Mouse (Mus musculus) limb, embryonic 14.5 days (tissue): ENCODE data around the gene Mcl1. TPM values are rescaled to one million over a fixed set of nuclear protein-coding genes. Genes with fewer than 3 reads are reported as not detected.
"Not testable (repeated sequence)": the region's sequence is repeated elsewhere in the genome, so short reads cannot be mapped to it uniquely, and the experiment has no call there.

Source experiments
- ATAC-seq: fragments of 200-750 bp; cut with Nextera tagmentation; 2 replicates; pipeline ENCODE4 v1.8.0; 2017; ENCODE audit warnings: low read depth, moderate number of reproducible peaks, moderate TSS enrichment; ENCODE audit not compliant: low FRiP score
- DNase-seq: peaks from one replicate; pipeline ENCODE4 v3.0.0-alpha.2; 2015; ENCODE audit warnings: low spot score
- H3K27ac ChIP-seq: fragments of 300-500 bp; sonication (generic); replicated peaks from 2 replicates; pipeline ENCODE4 v1.5.1; 2014; ENCODE audit warnings: low read depth, mild to moderate bottlenecking, low read length, moderate library complexity, mixed read lengths
- H3K27me3 ChIP-seq: fragments of 300-500 bp; sonication (generic); 2 replicates; pipeline ENCODE4 v1.6.1; 2014; ENCODE audit warnings: low read length, mixed read lengths; ENCODE audit not compliant: control insufficient read depth, insufficient read depth
- H3K36me3 ChIP-seq: fragments of 300-500 bp; sonication (generic); 2 replicates; pipeline ENCODE4 v1.6.1; 2014; ENCODE audit warnings: mild to moderate bottlenecking, low read length, moderate library complexity, mixed read lengths; ENCODE audit not compliant: control insufficient read depth, insufficient read depth
- H3K4me1 ChIP-seq: fragments of 300-500 bp; sonication (generic); 2 replicates; pipeline ENCODE4 v1.6.1; 2014; ENCODE audit warnings: antibody characterized with exemption, low read length, mixed read lengths; ENCODE audit not compliant: control insufficient read depth, insufficient read depth
- H3K4me2 ChIP-seq: fragments of 300-500 bp; sonication (generic); replicated peaks from 2 replicates; pipeline ENCODE4 v1.6.1; 2014; ENCODE audit warnings: low read depth, mild to moderate bottlenecking, low read length, moderate library complexity; ENCODE audit not compliant: severe bottlenecking
- H3K4me3 ChIP-seq: fragments of 300-500 bp; sonication (generic); replicated peaks from 2 replicates; pipeline ENCODE4 v1.5.1; 2014; ENCODE audit warnings: low read length
- H3K9ac ChIP-seq: fragments of 300-500 bp; sonication (generic); 2 replicates; pipeline ENCODE4 v1.6.1; 2014; ENCODE audit warnings: mild to moderate bottlenecking, low read depth, low read length, moderate library complexity; ENCODE audit not compliant: severe bottlenecking
- H3K9me3 ChIP-seq: fragments of 300-500 bp; sonication (generic); 2 replicates; pipeline ENCODE4 v1.6.1; 2016; ENCODE audit warnings: low read length; ENCODE audit not compliant: control insufficient read depth
- POLR2A ChIP-seq: fragments of 200-500 bp; IDR thresholded peaks from 2 replicates; pipeline ENCODE4 v1.8.0; 2012; ENCODE audit warnings: inconsistent platforms, mild to moderate bottlenecking, moderate library complexity, borderline replicate concordance; ENCODE audit not compliant: insufficient read depth, insufficient read length; ENCODE audit errors: extremely low read depth
- WGBS: fragments of 180-500 bp; shearing (Covaris S2); extraction: QIAGEN DNeasy Blood & Tissue Kit; methylation state at CpG from one replicate; pipeline ENCODE4 v1.1.7; 2014; 5-methylcytosine and 5-hydroxymethylcytosine counted together
- polyA plus RNA-seq, 2 experiments: library from polyadenylated mRNA; depleted of rRNA in 1 of 2; stranded (reverse) in 1 of 2; unstranded in 1 of 2; fragments of >200 nt; fragmentation: Nextera tagmentation in 1 of 2; extraction: Ambion mirVana in 1 of 2; gene quantifications; 2 replicates each; pipeline versions ENCODE4 v1.2.1 to v1.2.3; 2012 to 2014

Gene Mcl1
- polyA plus RNA-seq, 2 experiments = 64.5 to 67.8 TPM

- H3K4me3 ChIP-seq = no peak overlapping the region
- H3K9me3 ChIP-seq = no peaks in the 10 kb centered on the region
- H3K4me2 ChIP-seq = no peak overlapping the region
- H3K27me3 ChIP-seq = no peaks in the 10 kb centered on the region
- ATAC-seq (no peak), DNase-seq (no peak)
- H3K27ac ChIP-seq = peak overlapping the region; percentile 68; the same call in 1 of the 2 replicates
- no peak for TF ChIP-seq POLR2A
- H3K36me3 ChIP-seq = no peaks in the 10 kb centered on the region
- H3K9ac ChIP-seq = no peak overlapping the region
- 83% methylated on average over 3 of the region's 3 CpGs for WGBS
- peaks cover 14% of the 10 kb centered on the region; the same call in 1 of the 2 replicates for H3K4me1 ChIP-seq
Observed at GRCm38 (mm10) chr3:95651033-95651373, 7.6 kb upstream of the Mcl1 start.

- ATAC-seq (no peak), DNase-seq (no peak)
- no peaks in the 10 kb centered on the region for H3K27me3 ChIP-seq
- TF ChIP-seq POLR2A = no peak
- H3K9ac ChIP-seq = no peak overlapping the region
- H3K27ac ChIP-seq = no peak overlapping the region
- H3K4me3 ChIP-seq = no peak overlapping the region
- H3K4me2 ChIP-seq = no peak overlapping the region
- H3K4me1 ChIP-seq = peaks cover 14% of the 10 kb centered on the region; the same call in 1 of the 2 replicates
- H3K36me3 ChIP-seq = no peaks in the 10 kb centered on the region
- H3K9me3 ChIP-seq = no peaks in the 10 kb centered on the region
- 86% methylated on average over 16 of the region's 16 CpGs for WGBS
Observed at GRCm38 (mm10) chr3:95651391-95652203, 7.0 kb upstream of the Mcl1 start.

GRCm38 (mm10) chr3:95652204-95652811 is 6.3 kb upstream of the Mcl1 start:
- no peak for TF ChIP-seq POLR2A
- H3K4me2 ChIP-seq = no peak overlapping the region
- no peaks in the 10 kb centered on the region for H3K27me3 ChIP-seq
- H3K27ac ChIP-seq = no peak overlapping the region
- ATAC-seq (no peak), DNase-seq (no peak)
- no peak overlapping the region for H3K4me3 ChIP-seq
- H3K36me3 ChIP-seq = no peaks in the 10 kb centered on the region
- H3K4me1 ChIP-seq = peaks cover 14% of the 10 kb centered on the region; the same call in 1 of the 2 replicates
- no peaks in the 10 kb centered on the region for H3K9me3 ChIP-seq
- no peak overlapping the region for H3K9ac ChIP-seq
- 59% methylated on average over 7 of the region's 7 CpGs for WGBS

- no peak overlapping the region for H3K9ac ChIP-seq
- 18% methylated on average over 6 of the region's 6 CpGs for WGBS
- H3K27ac ChIP-seq = no peak overlapping the region
- TF ChIP-seq POLR2A = no peak
- no peaks in the 10 kb centered on the region for H3K9me3 ChIP-seq
- no peak overlapping the region for H3K4me3 ChIP-seq
- H3K4me1 ChIP-seq = peaks cover 14% of the 10 kb centered on the region; the same call in 1 of the 2 replicates
- no peaks in the 10 kb centered on the region for H3K36me3 ChIP-seq
- DNase-seq (no peak), ATAC-seq (no peak)
- H3K27me3 ChIP-seq = no peaks in the 10 kb centered on the region
- no peak overlapping the region for H3K4me2 ChIP-seq
Observed at GRCm38 (mm10) chr3:95652871-95653270, 5.7 kb upstream of the Mcl1 start.

GRCm38 (mm10) chr3:95653473-95654034 is 5.0 kb upstream of the Mcl1 start:
- H3K4me3 ChIP-seq = no peak overlapping the region
- DNase-seq (peak; percentile 80), ATAC-seq (no peak)
- no peaks in the 10 kb centered on the region for H3K36me3 ChIP-seq
- no peak overlapping the region for H3K4me2 ChIP-seq
- H3K27ac ChIP-seq = 0 out of 2 replicates have a peak overlapping the region, but pooled peaks have one; percentile 53
- H3K27me3 ChIP-seq = no peaks in the 10 kb centered on the region
- peaks cover 14% of the 10 kb centered on the region; the same call in 1 of the 2 replicates for H3K4me1 ChIP-seq
- H3K9ac ChIP-seq = no peak overlapping the region
- WGBS = 26% methylated on average over 11 of the region's 11 CpGs
- no peaks in the 10 kb centered on the region for H3K9me3 ChIP-seq
- no peak for TF ChIP-seq POLR2A

GRCm38 (mm10) chr3:95654371-95654770 is 4.2 kb upstream of the Mcl1 start:
- DNase-seq, ATAC-seq, H3K36me3 ChIP-seq, H3K4me2 ChIP-seq, H3K4me3 ChIP-seq, H3K9me3 ChIP-seq, H3K27me3 ChIP-seq, H3K27ac ChIP-seq, H3K9ac ChIP-seq: not testable (repeated sequence)
- WGBS = 90% methylated on average over 3 of the region's 3 CpGs
- H3K4me1 ChIP-seq = peaks cover 14% of the 10 kb centered on the region; the same call in 1 of the 2 replicates
